Mouse (Mus musculus): Measurements from ENCODE around the gene Tppp3. TPM values are rescaled to one million over a fixed set of nuclear protein-coding genes. Genes with fewer than 3 reads are reported as not detected.

Gene Tppp3
- total RNA-seq, 2 experiments from 2014 or later, result 260 to 285 TPM

DNA sequence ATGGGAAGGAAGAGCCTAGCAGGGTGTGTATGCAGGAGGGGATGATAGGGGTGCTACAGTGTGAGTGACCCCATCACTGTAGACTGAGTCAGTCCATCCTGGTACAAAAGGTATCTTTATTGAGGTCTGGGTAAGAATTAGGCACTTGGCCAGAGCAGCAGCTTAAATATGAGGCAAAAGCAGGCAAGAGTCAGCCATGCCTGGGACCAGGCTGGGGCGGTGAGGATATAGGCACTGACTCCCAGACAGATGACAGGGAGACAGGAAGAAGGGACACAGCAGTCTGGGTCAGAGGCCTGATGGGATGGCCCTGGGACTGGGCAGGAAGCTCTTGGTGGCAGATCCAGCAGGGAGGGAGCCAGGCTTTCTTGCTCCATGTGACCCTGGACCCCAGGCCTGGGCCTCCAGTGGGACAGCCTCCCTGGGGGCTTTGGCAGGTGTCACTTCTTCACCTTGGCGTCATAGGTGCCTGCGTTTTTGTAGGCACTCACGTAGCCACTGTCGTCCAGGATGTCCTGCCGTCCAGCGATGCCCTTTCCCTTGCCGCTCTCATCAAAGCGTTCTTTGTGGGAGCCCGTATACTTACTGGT, 3.8 kb downstream of the Tppp3 start:
- DNase-seq, result no peak

DNA sequence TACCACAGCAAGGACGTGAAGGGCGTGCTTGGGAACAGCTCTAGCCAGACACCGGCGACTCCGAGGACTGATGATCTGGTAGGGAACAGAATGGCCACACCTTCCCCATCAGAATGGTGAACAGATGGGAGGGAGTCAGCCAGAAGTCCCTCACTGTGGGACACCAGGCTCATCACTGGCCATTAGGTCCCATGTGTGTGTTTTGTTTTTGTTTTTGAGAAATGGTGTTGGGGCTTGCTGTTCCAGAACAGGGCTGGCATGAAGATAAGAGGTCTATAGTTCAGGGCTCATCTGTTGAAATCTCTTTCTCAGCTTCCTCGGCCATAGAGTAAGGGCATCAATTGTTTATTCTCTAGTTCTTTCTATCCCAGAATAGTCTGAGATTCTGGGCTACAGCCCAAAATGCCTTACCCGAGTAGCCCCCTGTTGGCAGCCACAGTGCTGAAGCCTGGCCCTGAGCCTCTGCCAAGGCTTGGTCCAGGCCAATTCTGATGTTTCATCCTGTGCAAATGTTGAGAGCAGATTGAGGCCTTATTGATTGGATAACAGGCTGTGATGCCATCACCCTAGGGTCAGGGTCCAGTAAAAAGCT, 4.5 kb downstream of the Tppp3 start:
- DNase-seq, result no peak

GRCm38 (mm10) chr8:105466246-105466645, 5.1 kb downstream of the Tppp3 start:
- no peak for DNase-seq

GRCm38 (mm10) chr8:105464595-105464994, 6.7 kb downstream of the Tppp3 start:
- peak; percentile 48 for DNase-seq

GRCm38 (mm10) chr8:105461085-105461803, 10.1 kb downstream of the Tppp3 start:
- DNase-seq, result no peak

DNA sequence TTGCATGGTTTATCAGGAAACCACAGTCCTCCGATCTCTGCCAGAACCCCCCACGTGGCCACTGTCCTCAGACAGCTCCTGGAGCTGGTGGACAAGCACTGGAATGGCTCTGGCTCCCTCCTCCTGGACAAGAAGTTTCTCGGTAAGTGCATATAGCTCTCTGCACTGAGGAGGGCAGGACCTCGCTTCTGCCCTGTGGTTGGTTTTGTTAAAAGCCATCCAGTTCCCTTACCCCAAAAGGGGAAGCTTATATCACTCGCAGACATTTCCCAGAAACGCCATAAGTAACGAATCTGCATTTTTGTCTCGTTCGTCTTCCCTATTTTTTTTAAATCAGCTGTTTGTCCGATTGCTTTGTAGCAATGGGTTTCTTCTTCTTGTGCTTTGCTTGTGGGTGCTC, 16.1 kb downstream of the Tppp3 start:
- no peak for DNase-seq

DNA sequence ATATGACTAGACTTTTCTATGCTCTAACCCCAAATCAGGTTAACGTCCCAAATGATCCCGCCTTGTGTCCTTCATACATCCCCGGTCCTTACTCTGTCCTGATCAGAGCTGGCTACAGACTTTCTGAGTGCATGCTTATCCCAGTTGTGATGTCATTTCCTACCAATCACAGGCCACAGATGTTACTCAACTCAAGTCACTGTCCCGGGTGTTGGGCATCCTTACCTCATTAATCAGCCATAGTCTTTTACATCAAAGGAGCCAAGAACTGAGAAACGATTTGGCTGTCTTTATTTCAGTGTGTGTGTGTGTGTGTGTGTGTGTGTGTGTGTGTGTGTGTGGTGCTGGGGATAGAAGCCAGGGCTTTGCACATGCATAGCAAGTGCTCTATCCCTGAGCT, 17.2 kb downstream of the Tppp3 start:
- no peak for DNase-seq

DNA sequence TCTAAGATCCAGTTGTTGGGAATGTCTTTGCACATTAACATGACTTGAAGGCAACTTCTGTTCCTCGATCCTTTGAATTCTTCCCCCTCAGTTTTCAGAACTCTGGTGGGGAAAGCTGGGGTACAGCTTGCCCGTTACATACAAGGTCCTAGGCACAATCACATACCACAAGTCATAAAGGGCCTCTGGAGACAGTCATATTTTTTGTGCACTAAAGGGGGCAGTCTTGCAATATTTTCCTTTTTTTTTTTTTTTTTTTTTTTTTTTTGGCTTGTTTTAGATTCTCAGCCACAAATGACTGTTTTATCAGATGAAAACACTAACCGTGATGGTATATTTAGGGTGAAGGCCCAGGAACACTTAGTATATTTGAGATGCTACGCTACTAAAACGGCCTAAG, 18.0 kb downstream of the Tppp3 start:
- DNase-seq, result no peak

DNA sequence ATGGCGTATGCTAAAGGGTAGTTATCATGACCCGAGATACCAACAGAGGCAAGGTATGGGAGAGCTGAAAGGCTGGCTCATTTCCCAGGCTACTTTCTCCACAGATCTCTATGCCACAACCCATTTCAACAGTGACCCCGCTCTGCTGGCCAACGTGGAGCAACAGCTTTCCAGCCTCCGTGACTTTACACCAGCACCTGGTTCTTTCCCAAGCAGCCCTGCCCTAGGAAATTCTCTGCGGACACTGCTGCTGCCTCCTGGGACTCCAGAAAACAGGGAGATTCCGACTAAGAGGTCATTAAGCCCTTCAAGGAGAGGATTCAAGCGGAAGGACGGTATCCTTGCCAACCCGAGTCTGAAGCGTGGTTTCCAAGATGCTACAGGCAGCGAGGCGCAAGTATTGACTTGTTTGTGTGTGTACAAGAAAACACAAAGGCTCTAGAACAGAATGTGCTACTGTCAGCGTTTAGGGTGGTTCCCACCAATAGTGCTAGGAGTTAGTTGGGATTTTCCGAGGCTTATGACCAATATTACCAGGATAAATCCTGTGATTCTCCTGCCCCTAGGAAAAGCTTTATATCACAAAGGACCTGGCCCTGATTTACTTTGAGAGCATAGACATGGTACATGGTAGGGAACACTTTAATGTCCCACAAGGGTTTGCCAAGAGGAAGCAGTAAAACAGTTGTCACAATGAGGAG, 19.3 kb downstream of the Tppp3 start:
- no peak for DNase-seq

DNA sequence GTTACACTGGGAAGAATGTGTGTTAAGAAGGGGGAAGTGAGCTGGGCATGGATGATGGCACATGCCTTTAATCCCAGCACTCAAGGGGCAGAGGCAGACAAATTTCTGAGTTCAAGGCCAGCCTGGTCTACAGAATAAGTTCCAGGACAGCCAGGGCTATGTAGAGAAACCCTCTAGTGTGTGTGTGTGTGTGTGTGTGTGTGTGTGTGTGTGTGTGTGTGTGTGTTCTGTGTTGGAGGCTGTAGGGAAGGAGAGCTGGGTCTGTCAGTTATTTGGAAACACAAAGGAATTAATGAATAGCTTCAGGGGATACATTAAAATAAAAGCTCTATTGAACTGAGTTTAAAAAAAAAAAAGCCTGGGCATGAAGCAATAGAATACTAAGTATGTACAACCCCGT, 20.3 kb downstream of the Tppp3 start:
- no peak for DNase-seq

DNA sequence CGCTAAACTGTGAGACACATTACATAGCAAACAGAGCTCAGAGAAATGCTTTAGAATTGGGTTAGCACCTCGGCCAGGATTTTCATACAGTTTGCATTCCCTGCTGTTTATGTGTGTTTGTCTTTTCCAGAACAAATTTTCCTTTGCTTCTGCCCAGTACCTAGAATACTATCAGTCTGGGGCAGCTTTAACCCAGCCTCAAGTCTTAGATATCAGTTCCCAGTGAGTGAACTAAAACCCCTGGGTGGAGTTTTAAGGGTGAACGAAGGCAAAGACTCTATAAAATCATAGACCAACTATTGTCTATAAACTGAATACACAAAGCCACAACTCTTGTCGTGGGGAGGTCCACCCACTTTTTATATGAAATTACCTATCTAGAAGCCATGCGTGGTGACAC, 22.7 kb downstream of the Tppp3 start:
- DNase-seq, result no peak

- DNase-seq, result no peak
These were observed 23.1 kb downstream of the Tppp3 start for GRCm38 (mm10) chr8:105448188-105448587.

DNA sequence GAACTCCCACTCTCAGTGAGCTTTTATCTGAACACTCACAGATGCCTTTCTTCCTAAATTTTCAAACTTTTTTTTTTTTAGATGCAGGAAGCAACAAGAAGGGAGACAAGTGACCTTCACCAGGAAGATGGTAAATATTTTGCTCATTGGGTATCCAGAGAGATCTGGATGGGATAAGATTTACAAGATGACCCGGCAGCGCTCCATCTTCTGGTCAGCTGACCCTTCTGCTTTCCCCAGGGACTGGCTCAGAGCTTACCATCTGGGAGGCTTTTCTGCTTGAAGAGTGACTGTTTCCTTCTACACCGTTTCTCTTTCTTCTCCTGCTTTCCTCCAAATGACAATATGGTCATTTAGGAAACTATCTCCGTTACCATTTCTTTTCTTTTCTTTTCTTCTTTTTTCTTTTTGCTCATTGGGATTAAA, 25.2 kb downstream of the Tppp3 start:
- peak; percentile 44 for DNase-seq

- no peak for DNase-seq
These were observed 25.8 kb downstream of the Tppp3 start for GRCm38 (mm10) chr8:105445296-105446126.

DNA sequence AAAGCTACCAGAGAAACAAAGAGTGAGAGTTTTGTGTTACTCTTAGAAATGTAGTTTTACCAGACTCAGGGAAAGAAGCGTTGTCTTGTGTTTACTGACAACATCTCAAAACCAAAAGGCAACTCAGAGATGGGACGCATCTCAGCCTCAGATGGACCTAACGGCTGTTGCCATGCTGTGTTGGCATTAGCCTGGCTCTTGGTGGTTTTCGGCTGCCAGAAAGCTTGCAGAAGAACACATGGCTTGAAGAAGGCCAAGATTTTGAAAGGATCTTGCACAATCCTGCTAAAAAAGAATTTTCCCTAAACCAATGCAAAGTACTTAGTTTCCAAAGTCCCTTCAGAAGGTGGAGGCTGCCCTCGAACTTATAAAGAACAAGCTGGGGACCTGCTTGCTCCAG, 28.7 kb downstream of the Tppp3 start:
- no peak for DNase-seq

- DNase-seq, result peak; percentile 64
These were observed 29.9 kb downstream of the Tppp3 start for GRCm38 (mm10) chr8:105441433-105441832.

DNA sequence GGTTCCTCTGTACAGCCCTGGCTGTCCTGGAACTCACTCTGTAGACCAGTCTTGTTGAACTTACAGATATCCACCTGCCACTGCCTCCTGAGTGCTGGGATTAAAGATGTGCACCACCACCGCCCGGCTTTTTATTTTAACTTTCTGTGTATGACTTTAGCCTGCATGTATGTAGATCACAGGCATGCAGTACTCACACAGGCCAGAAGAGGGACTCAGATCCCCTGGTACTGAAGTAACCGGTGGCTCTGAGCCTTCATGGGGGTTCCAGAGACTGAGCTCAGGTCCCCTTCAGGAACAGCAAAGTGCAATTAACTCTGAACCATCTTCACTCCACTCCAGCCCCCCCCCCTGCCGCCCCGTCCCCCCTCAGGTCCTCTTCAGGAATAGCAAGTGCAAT, 32.5 kb downstream of the Tppp3 start:
- peak; percentile 60 for DNase-seq

GRCm38 (mm10) chr8:105437078-105437748, 34.1 kb downstream of the Tppp3 start:
- DNase-seq, result no peak

DNA sequence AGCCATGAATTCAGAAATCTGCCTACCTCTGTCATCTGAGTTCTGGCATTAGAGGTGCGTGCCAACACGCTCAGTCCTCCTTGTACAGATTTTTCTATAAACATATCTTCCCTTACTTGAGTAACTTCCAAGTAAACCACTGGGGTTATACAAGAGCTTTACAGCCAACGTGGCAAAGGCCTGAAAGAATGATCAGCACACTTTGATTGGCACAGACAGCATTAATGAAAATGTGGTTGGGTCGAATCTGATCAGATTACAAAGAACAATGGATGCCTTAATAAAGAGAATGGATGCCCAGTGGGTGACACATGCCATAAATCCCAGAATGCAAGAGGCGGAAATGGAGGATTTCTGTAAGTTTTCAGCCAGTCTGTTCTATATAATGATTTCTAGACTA, 35.1 kb downstream of the Tppp3 start:
- DNase-seq, result no peak

DNA sequence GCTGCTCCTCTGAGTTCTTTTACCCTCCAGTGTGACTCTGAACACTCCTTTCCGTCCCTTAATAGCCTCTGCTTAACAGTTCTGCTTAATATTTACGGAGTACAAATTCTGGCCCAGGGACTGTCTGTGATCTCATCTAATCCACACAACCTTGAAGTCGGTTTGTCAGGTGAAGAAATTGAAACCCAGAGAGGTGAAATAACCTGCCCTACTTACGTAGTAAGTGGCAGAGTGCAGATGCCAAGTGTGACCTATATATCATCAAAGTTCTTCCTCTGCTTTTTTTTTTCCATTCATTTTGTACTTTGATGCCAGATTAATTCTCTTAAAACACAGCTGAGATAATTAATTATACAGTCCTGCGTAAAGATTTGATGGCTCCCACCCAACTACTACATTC, 37.2 kb downstream of the Tppp3 start:
- DNase-seq, result no peak

GRCm38 (mm10) chr8:105433511-105433910, 37.8 kb downstream of the Tppp3 start:
- no peak for DNase-seq

DNA sequence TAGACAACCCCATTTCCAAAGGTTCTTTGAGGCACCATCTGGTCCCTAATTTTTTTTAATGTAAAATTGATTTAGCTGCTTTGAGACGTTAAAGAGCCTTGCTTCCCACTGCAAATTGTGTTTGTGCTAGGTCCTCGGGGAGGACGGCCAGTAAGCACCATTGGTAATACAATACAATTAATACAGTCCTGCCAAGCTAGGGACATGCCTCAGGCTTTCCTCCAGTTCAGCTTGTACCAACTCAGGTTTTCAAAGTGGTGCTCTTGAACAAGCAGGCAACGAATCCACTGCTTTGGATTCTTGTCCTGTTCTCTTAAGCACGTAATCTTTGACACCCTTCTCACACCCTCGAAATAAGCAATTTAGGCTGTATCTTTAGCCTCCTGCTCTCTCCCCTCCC, 38.3 kb downstream of the Tppp3 start:
- DNase-seq, result no peak
